Mouse (Mus musculus) lung, postnatal 10 days (tissue): Measurements from ENCODE around the gene 4930518I15Rik.
"Not testable (repeated sequence)": the region's sequence is repeated elsewhere in the genome, so short reads cannot be mapped to it uniquely, and the experiment has no call there.

Experiments used
- DNase-seq: peaks from one replicate; pipeline ENCODE4 v3.0.0; 2021

4930518I15Rik gene

DNA sequence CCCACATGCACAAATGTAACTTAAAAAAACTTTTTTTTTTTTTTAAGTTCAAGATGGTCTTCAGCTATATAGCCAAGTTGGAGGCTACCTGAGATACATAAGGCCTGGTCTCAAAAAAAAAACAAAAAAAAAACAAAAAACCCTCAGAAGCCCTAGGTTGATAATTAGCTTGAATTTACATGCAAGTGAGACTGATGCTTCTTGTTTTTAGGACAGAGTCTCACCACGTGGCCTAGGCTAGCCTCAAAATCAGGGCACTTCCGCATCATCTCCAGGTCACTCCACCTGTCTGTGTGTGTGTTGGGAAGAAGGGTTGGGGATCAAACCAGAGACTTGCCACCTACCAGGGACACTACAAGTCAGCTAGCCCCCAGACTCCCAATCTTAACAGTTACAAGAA, at the start of gene 4930518I15Rik:
Gene 4930518I15Rik, minus strand, starts transcription at position 112 of the 400 bp plus-strand sequence.
- DNase-seq, result no peak

DNA sequence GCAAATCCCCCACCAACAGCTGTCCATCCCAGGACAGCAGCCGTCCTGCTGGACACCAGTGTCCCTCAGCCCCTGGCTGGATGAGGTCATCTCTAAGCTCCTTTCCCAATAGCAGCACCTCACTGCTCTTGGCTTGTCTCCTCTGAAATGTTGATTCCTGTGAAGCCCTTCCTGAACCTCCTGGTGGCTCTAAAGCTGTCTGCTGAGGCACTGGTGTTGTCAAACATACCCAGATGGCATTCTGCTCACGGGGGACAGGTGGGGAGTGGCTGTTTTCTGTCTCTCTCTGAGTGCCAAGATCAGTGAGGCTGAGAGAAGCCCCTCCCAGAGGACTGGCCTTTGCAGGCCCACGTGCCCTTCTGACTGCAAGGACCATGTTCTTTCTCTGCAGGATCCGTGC, 48.2 kb upstream of the 4930518I15Rik start:
- not testable (repeated sequence) for DNase-seq

DNA sequence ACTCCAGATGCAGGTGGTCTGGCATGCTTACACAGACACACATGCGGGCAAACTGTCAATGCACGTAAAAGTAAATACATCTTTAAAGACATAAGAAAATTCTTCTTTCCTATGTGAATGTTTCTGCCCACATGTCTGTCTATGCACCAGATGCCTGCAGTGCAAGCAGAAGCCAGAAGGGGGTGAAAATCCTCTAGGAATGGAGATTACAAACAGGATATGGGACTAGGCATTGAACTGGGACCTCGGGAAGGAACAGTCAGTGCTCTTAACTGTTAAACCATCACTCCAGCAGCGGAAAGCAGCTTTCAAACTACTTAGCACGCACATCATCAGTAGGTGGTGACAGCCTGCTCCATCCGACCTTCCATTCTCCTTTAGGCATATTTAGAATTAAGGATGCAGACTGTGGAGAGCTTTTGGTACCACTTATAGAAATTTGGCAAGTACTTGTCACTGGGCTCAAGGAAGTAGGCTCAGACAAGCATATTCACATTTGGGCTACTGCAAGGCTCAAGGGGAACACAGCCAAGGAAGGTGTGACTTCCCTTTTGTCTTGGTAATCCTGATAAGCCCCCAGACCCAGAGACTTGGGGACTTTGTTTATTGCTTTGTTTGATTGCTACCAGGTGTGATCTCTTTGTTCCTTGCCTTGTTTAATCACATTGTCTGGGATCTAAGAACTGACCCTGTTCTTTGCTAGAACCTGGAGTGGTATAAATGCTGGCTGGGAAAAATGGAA, 47.4 kb upstream of the 4930518I15Rik start:
- DNase-seq, result peak; percentile 87

DNA sequence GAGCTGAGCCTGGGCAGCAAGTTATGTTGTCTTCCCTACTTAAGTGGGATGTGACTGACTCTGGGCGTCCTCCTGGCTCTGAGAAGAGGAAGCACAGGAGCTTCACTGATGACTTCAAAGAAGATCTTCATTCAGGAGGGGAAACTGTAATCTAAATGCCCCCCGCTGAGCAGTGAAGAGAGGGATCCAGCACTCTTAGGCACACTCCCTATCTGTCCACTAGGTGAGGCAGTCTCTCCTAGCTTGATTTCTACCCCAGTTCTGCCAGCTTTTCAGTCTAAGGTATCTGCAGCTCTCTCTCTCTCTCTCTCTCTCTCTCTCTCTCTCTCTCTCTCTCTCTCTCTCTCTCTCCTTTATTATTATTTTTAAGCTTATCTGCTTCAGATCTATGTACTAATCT, 45.6 kb upstream of the 4930518I15Rik start:
- DNase-seq, result no peak

DNA sequence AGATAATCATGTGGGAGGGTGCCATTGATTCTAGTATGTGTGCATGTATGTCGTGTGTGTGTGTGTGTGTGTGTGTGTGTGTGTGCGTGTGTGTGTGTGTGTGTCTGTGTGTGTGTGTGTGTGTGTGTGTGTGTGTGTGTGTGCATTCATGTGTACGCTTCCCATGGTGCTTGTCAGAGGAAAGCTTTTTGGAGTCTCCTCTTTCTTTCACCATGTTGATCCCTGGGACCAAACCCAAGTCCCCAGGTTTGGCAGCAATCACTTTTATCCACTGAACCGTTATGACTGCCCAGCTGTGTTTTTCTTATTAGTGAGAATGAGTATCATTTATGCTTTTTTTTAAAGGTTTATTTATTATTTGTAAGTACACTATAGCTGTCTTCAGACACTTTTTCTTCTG, 44.7 kb upstream of the 4930518I15Rik start:
- DNase-seq, result not testable (repeated sequence)

GRCm38 (mm10) chr2:156901883-156902282, 44.1 kb upstream of the 4930518I15Rik start:
- no peak for DNase-seq

GRCm38 (mm10) chr2:156901344-156901743, 43.6 kb upstream of the 4930518I15Rik start:
- no peak for DNase-seq

- DNase-seq, result no peak
Measured at GRCm38 (mm10) chr2:156899184-156899583, 41.4 kb upstream of the 4930518I15Rik start.

GRCm38 (mm10) chr2:156898374-156898773, 40.6 kb upstream of the 4930518I15Rik start:
- no peak for DNase-seq

- no peak for DNase-seq
Measured at GRCm38 (mm10) chr2:156897034-156897433, 39.3 kb upstream of the 4930518I15Rik start.

DNA sequence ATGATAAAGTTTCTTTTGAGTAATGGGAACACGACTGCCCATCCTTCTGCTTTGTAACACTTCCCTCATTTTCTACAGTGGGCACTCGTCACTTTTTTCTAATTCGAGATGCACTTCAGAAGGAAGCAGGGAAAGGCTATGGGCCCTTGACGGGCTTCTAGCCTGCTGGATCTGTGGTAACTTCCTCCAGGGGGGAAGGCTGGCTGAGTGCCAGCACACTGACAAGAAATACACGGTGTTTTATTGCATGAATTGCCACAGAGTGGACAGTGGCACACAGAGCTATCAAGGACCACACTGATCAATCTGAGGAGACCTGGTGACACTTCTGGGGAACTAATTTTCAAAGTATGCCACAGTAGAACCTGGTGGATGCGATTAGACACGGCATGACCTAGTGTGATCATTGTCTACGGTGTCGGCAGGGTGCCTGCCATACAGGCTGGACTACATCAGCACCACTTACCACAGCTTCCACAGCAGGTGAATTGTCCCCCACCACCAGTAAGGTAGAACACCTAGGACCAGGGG, 38.7 kb upstream of the 4930518I15Rik start:
- no peak for DNase-seq

GRCm38 (mm10) chr2:156894496-156895265, 36.9 kb upstream of the 4930518I15Rik start:
- DNase-seq, result no peak

- DNase-seq, result no peak
Measured at GRCm38 (mm10) chr2:156892821-156893220, 35.1 kb upstream of the 4930518I15Rik start.

- no peak for DNase-seq
Measured at GRCm38 (mm10) chr2:156892240-156892639, 34.5 kb upstream of the 4930518I15Rik start.

GRCm38 (mm10) chr2:156888490-156888889, 30.7 kb upstream of the 4930518I15Rik start:
- no peak for DNase-seq

DNA sequence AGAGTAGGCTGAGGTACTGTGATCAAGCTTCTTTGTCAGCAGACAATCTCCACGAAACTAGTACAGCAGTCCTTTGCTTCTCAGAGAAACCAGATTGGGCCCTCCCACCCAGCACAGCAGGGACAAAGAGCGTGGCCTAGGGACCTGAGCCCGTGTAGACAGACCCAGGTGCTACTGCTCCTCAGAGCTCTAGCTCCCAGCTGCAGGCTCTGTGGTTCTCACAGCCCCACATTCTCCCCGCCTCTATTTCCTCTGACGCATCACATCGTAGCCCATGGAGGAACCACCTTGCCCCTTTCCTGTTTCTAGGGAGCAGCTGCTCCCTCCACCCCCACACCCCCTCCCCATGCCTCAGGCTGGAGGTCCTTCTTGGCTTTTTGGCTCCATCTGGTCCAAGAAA, 29.3 kb upstream of the 4930518I15Rik start, which contains the start of gene Sla2:
Gene Sla2, minus strand, starts transcription at position 176 of the 400 bp plus-strand sequence.
- no peak for DNase-seq

- no peak for DNase-seq
Measured at GRCm38 (mm10) chr2:156886084-156886631, 28.4 kb upstream of the 4930518I15Rik start.

DNA sequence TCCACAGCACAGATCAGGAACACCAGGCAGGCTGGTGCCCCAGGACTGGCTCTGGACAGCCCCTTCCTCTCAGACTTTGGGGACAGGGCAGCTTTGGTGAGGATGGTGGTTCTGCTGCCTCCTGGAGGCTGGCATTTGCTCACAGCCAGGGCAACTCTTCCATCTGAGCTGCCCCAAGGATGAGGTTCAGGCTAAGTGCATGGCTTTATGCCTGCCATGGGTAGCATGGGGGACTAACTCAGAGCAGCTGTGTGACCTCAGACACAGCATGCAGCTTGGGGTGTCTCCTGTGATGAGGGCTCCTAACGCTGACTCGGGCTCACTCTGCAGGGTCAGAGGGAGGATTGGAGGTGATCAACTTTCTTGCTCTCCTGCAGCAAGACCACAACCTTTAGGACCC, 27.9 kb upstream of the 4930518I15Rik start:
- not testable (repeated sequence) for DNase-seq

GRCm38 (mm10) chr2:156884396-156885211, 26.9 kb upstream of the 4930518I15Rik start:
- peak; percentile 35 for DNase-seq

DNA sequence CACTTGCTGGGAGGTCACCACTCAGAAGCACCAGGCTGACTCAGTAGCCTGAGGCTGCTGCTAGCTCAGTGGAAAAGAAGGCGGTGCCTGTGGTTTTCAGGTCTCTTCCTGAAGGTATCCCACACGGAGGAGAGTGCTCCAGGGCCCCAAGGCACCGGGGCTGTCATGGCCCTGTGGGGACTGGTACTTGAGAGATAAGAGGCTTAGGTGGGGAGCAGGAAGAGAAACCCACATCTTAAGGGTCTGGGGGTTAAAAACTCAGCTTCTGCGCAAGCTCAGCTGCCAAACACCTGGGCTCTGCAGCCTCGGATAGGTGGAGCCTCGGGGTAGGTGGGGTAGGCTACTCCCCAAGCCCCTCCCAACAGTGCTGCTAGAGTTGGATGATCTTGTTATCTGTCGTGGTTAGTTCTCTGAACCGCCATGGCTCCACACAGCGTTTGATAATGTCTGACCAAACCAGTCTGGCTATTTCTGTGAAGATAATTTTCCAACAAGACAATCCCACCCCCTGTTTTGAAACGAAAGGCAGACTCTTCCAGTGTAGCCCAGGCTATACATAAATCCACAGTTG, 24.8 kb upstream of the 4930518I15Rik start:
- no peak for DNase-seq

DNA sequence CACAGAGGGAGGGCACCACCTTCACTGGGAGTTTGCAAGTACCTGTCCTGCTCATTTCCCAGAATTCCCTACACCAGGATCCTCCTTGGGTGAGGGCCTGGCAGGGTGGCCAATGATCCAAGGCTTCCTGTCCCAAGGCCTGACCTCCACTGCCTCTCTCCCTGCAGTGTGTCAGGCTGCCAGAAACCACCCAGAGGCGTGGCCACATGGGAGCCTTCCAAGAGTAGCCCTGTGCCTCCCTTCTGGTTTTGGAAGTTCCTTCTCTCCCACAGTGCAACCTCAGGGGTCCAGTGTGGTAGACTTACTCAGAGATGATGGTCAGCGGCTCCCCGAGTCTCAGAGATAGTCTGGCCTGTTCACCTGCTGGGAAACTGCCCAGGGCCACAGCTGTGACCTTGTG, 21.8 kb upstream of the 4930518I15Rik start:
- no peak for DNase-seq

DNA sequence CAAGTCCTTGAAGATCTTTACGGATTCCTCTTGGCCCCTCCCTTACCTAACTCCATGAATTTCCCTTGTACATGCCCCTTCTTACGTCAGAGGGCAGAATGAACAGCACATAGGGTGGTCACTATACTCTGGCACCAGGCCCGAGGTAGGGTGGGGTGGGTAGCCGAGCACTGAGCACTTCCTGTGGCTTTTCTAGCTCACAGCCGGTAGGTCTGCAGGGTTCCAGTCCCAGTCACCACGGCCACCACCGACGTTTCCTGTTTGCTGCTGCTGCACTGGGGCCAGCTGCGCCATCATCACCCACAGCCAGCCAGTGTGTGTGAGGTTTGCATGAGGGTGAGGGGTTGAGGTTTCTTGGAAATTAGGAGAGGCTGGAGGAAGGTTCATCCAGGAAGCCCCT, 20.0 kb upstream of the 4930518I15Rik start:
- peak; percentile 67 for DNase-seq
